Mouse (Mus musculus) neural tube, embryonic 13.5 days (tissue): ENCODE data around the gene Rexo4. TPM values are rescaled to one million over a fixed set of nuclear protein-coding genes. Genes with fewer than 3 reads are reported as not detected.

ENCODE experiments used
- ATAC-seq: fragments of 200-750 bp; cut with Nextera tagmentation; 2 replicates; pipeline ENCODE4 v1.8.0; 2017; ENCODE audit warnings: low read depth, mild to moderate bottlenecking, moderate TSS enrichment, moderate library complexity
- H3K27ac ChIP-seq: fragments of 300-500 bp; sonication (generic); replicated peaks from 2 replicates; pipeline ENCODE4 v1.5.1; 2015; ENCODE audit warnings: moderate library complexity, mild to moderate bottlenecking, inconsistent platforms
- H3K27me3 ChIP-seq: fragments of 300-500 bp; sonication (generic); 2 replicates; pipeline ENCODE4 v1.6.1; 2015; ENCODE audit warnings: mild to moderate bottlenecking, inconsistent platforms
- H3K36me3 ChIP-seq: fragments of 300-500 bp; sonication (generic); 2 replicates; pipeline ENCODE4 v1.6.1; 2015; ENCODE audit warnings: mild to moderate bottlenecking, inconsistent platforms
- H3K4me1 ChIP-seq: fragments of 300-500 bp; sonication (generic); replicated peaks from 2 replicates; pipeline ENCODE4 v1.6.1; 2015; ENCODE audit warnings: inconsistent platforms
- H3K4me2 ChIP-seq: fragments of 300-500 bp; sonication (generic); 2 replicates; pipeline ENCODE4 v1.6.1; 2015; ENCODE audit warnings: inconsistent platforms, mild to moderate bottlenecking, moderate library complexity
- H3K4me3 ChIP-seq: fragments of 300-500 bp; sonication (generic); 2 replicates; pipeline ENCODE4 v1.5.1; 2015; ENCODE audit warnings: mild to moderate bottlenecking, inconsistent platforms
- H3K9ac ChIP-seq: fragments of 300-500 bp; sonication (generic); 2 replicates; pipeline ENCODE4 v1.6.1; 2015; ENCODE audit warnings: moderate library complexity, mild to moderate bottlenecking, inconsistent platforms
- H3K9me3 ChIP-seq: fragments of 300-500 bp; sonication (generic); 2 replicates; pipeline ENCODE4 v1.6.1; 2016; ENCODE audit warnings: inconsistent platforms
- WGBS: fragments of 180-500 bp; shearing (Covaris S2); methylation state at CpG from one replicate; pipeline ENCODE4 v1.1.7; 2015; 5-methylcytosine and 5-hydroxymethylcytosine counted together
- polyA plus RNA-seq: library from polyadenylated mRNA; unstranded; fragments of >200 nt; fragmentation: Nextera tagmentation; extraction: Ambion mirVana; gene quantifications from 2 replicates; pipeline ENCODE4 v1.2.1, GENCODE M21; 2015

The Rexo4 gene
- polyA plus RNA-seq, 1 experiment from 2014 or later: 31.8 TPM

DNA sequence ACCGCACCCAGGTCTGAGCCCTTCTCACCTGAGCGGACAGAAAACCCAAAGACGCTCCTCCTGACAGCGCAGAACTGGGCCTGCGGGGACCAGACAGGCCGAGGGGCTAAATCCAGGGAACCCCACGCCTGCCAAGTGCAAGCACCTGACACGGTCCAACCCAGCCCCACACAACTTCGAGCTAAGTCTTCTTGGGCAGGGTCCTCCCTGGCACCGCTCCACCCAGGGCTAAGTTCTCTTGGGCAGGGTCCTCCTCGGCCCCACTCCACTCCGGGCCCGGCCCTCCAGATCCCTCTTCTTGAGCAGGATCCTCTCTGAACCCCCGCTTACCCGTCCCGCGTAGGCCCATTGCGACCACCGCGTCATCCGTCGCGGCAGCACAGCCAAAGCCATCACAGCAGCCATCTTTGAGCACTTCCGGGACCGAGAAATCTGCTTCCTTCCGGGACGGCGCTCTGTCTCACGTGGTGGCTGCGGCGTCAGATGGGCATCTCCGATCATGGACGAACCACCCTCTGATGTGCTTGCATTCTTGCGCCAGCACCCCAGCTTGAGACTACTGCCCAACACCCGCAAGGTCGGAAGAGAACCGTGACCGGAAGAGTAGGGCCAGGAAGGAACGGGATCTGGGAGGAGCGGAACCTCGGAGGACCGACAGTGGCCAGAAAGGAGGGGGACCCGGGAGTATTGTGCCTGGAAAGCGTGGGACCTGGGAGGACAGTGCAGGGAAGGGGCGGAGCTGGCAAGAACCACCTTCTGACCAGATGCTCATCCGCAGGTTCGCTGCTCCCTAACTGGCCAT is 48.1 kb downstream of the Rexo4 start, which contains the start of the genes Surf2 and Surf1:
Gene Surf2 (plus strand): TSS at position 441 of the 802 bp plus-strand sequence.
Gene Surf1 (minus strand): TSS at position 604 of the 802 bp plus-strand sequence.
- Histone ChIP-seq H3K4me2 (peak within 1 kb of the TSS; percentile 98), H3K4me1 (peaks cover 50% of the 10 kb centered on the region), H3K36me3 (peaks cover 67% of the 10 kb centered on the region), H3K4me3 (peak within 1 kb of the TSS; percentile 83), H3K9me3 (no peaks in the 10 kb centered on the region), H3K9ac (peak within 1 kb of the TSS; percentile 85), H3K27ac (peak within 1 kb of the TSS; percentile 80), H3K27me3 (no peaks in the 10 kb centered on the region)
- 1% methylated on average over 47 of the region's 47 CpGs for WGBS
- peak; percentile 78 for ATAC-seq

GRCm38 (mm10) chr2:26914148-26914941 is 49.8 kb downstream of the Rexo4 start:
- H3K9ac ChIP-seq: no peak overlapping the region
- H3K9me3 ChIP-seq: no peaks in the 10 kb centered on the region
- H3K4me1 ChIP-seq: peaks cover 56% of the 10 kb centered on the region
- no peak overlapping the region for H3K4me3 ChIP-seq
- H3K4me2 ChIP-seq: peak overlapping the region; percentile 98
- 55% methylated on average over 8 of the region's 8 CpGs for WGBS
- no peaks in the 10 kb centered on the region for H3K27me3 ChIP-seq
- no peak overlapping the region for H3K27ac ChIP-seq
- H3K36me3 ChIP-seq: peaks cover 49% of the 10 kb centered on the region
- ATAC-seq: no peak

DNA sequence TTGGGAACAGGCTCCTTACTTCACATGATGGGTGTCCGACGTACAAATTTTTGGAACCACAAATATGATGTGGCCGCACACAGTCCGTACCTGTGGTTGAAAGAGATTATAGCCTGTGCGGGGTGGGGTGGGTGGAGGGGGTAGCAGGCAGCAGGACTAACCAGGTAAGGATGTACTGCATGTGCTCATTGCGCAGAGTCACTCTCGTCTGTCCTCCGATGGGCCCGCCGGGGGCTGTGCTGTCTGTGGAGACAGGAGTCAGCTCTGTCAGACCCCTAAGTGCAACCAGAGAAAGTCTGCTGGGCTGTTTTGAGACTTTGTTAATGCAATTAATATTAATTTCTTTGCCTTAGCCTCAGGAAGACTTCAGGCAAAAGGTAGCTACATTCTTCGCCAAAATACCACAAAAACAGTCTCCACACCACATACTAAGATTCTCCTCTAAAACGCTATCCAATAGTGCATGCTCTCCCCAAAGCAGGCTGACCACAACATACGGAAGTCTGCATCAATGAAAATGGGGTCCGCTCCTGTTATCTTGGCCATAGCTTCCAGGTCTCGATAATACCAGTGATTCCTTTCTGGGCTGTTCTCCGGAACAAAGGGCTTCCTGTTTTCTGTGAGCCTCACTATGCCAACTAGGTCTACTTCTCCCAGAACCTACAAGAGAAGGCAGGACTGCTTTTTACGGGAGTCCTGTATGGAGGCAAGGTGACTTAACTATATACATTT is 50.6 kb downstream of the Rexo4 start:
- Histone ChIP-seq H3K9me3 (no peaks in the 10 kb centered on the region), H3K4me2 (no peak overlapping the region), H3K4me1 (peaks cover 64% of the 10 kb centered on the region), H3K27ac (no peak overlapping the region), H3K36me3 (peaks cover 43% of the 10 kb centered on the region), H3K4me3 (no peak overlapping the region), H3K27me3 (no peaks in the 10 kb centered on the region), H3K9ac (no peak overlapping the region)
- WGBS: 83% methylated on average over 17 of the region's 17 CpGs
- ATAC-seq: no peak

GRCm38 (mm10) chr2:26912253-26912770 is 51.9 kb downstream of the Rexo4 start:
- H3K4me1 ChIP-seq: peaks cover 64% of the 10 kb centered on the region
- WGBS: 74% methylated on average over 5 of the region's 5 CpGs
- ATAC-seq: no peak

GRCm38 (mm10) chr2:26910994-26911765 is 53.0 kb downstream of the Rexo4 start:
- peak overlapping the region; percentile 99 for H3K9ac ChIP-seq
- peak; percentile 57 for ATAC-seq
- H3K27ac ChIP-seq: peak overlapping the region; percentile 93
- H3K27me3 ChIP-seq: no peaks in the 10 kb centered on the region
- under 1% methylated on average over 37 of the region's 37 CpGs for WGBS
- peaks cover 61% of the 10 kb centered on the region for H3K4me1 ChIP-seq
- peak overlapping the region; percentile 96 for H3K4me3 ChIP-seq
- no peaks in the 10 kb centered on the region for H3K9me3 ChIP-seq
- peaks cover 59% of the 10 kb centered on the region for H3K36me3 ChIP-seq
- peak overlapping the region; percentile 100 for H3K4me2 ChIP-seq

More at GRCm38 (mm10) chr2:26912253-26912770, 51.9 kb downstream of the Rexo4 start:
- H3K27me3 ChIP-seq: no peaks in the 10 kb centered on the region
- peak overlapping the region; percentile 99 for H3K9ac ChIP-seq
- H3K4me2 ChIP-seq: peak overlapping the region; percentile 100
- H3K36me3 ChIP-seq: peaks cover 48% of the 10 kb centered on the region
- 0 out of 2 replicates have a peak overlapping the region, but pooled peaks have one; percentile 93 for H3K27ac ChIP-seq
- H3K9me3 ChIP-seq: no peaks in the 10 kb centered on the region
- H3K4me3 ChIP-seq: peak overlapping the region; percentile 96

DNA sequence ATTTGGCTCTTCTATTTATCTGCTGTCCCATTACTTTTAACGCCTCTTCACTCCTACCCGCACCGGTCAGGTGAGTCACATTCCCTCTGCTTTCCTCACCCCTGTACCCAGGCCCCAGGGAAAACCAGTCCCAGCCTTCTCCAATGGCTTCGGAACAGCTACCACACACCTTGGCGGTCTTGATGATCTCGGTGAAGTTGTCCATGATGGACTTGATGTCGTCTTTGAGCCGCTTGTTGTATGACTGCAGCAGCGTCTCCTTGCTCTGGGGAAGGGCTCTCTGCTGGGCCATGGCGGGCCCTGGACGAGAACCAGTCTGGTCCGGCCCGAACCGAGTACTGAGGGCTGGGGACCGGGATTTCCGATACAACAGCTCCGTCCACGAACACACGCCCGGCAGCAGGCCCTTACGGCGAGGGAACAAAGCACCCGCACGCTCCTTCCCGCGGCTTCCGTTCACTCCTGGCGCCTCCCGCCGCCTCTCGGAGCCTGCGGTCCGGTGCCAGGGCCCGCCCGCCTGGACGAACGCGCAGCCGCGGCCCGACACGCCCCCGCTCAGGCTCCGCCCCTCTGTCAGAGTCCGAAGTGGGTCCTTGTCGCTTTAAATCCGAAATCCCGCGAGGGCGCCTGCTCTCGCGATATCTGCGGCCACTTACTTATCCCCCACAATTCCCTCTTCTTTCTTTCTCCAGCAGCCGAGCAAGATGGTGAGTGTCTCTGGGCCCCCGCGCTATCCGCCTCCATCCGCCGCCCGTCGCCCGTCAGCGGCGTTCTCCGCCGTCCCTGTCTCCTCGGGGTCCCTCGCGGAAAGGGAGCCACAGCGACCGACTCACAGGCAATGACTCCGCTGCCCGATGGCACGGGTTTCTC is 53.8 kb downstream of the Rexo4 start, which contains the start of the genes Med22 and Rpl7a:
Gene Med22 (minus strand): TSS at position 554 of the 870 bp plus-strand sequence.
Gene Rpl7a (plus strand): TSS at position 641 of the 870 bp plus-strand sequence.
- Histone ChIP-seq H3K9ac (peak within 1 kb of the TSS; percentile 99), H3K36me3 (peaks cover 67% of the 10 kb centered on the region)

GRCm38 (mm10) chr2:26909387-26909784 is 54.8 kb downstream of the Rexo4 start:
- H3K9me3 ChIP-seq: no peaks in the 10 kb centered on the region
- no peaks in the 10 kb centered on the region for H3K27me3 ChIP-seq
- peak overlapping the region; percentile 90 for H3K9ac ChIP-seq
- H3K27ac ChIP-seq: peak overlapping the region; percentile 83; the same call in 1 of the 2 replicates
- H3K4me2 ChIP-seq: peak overlapping the region; percentile 89
- no peak for ATAC-seq
- H3K36me3 ChIP-seq: peaks cover 72% of the 10 kb centered on the region
- peaks cover 46% of the 10 kb centered on the region for H3K4me1 ChIP-seq
- H3K4me3 ChIP-seq: peak overlapping the region; percentile 96

More for the DNA sequence above, 53.8 kb downstream of the Rexo4 start, which contains the start of the genes Med22 and Rpl7a:
- H3K4me3 ChIP-seq: peak within 1 kb of the TSS; percentile 96
- WGBS: under 1% methylated on average over 69 of the region's 74 CpGs
- no peaks in the 10 kb centered on the region for H3K9me3 ChIP-seq
- peak within 1 kb of the TSS; percentile 100 for H3K4me2 ChIP-seq
- H3K27ac ChIP-seq: peak within 1 kb of the TSS; percentile 93
- H3K4me1 ChIP-seq: peaks cover 55% of the 10 kb centered on the region
- H3K27me3 ChIP-seq: no peaks in the 10 kb centered on the region
- ATAC-seq: peak; percentile 91

DNA sequence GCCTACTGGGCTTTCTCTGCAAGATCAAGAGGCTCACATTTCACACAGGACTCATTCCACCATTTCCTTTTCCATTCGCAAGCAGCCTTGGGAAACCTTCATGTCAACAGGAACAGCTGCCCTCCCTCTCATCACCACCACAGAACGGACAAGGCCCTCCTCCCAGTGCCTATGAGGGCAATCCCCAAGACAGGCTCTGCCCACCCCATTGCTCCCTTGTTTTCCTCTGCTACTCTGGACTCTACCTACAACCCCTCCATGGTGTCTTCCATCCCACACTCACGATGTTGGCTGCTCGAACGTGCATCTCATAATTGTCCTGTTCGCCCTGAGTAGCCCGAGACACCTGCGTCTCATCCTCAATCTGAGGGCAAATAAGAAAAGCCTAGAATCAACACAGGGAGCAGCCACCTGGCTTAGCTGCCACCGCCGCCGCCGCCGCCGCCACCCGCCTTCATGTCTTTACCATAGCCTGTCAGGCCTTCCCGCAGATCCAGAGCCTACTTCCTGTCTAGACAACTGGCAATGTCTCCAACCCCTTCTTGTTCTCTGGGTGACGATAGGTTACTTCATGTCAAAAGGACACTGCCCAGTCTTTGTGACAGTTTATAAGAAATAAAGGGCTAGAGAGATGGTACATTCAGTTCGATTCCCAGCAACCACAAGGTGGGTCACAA is 55.3 kb downstream of the Rexo4 start:
- H3K4me2 ChIP-seq: peak overlapping the region; percentile 89
- H3K4me1 ChIP-seq: peaks cover 49% of the 10 kb centered on the region
- no peak overlapping the region for H3K27ac ChIP-seq
- H3K4me3 ChIP-seq: peak overlapping the region; percentile 96
- H3K27me3 ChIP-seq: no peaks in the 10 kb centered on the region
- no peaks in the 10 kb centered on the region for H3K9me3 ChIP-seq
- no peak for ATAC-seq
- 87% methylated on average over 18 of the region's 18 CpGs for WGBS
- peaks cover 70% of the 10 kb centered on the region for H3K36me3 ChIP-seq
- peak overlapping the region; percentile 90 for H3K9ac ChIP-seq

- H3K4me3 ChIP-seq: no peak overlapping the region
- ATAC-seq: no peak
- H3K4me2 ChIP-seq: no peak overlapping the region
- no peaks in the 10 kb centered on the region for H3K27me3 ChIP-seq
- peaks cover 50% of the 10 kb centered on the region for H3K4me1 ChIP-seq
- H3K9me3 ChIP-seq: no peaks in the 10 kb centered on the region
- H3K27ac ChIP-seq: no peak overlapping the region
- H3K36me3 ChIP-seq: peaks cover 53% of the 10 kb centered on the region
- WGBS: 62% methylated on average over 4 of the region's 4 CpGs
- 0 out of 2 replicates have a peak overlapping the region, but pooled peaks have one; percentile 90 for H3K9ac ChIP-seq
Observed at GRCm38 (mm10) chr2:26907109-26907508, 57.1 kb downstream of the Rexo4 start.

DNA sequence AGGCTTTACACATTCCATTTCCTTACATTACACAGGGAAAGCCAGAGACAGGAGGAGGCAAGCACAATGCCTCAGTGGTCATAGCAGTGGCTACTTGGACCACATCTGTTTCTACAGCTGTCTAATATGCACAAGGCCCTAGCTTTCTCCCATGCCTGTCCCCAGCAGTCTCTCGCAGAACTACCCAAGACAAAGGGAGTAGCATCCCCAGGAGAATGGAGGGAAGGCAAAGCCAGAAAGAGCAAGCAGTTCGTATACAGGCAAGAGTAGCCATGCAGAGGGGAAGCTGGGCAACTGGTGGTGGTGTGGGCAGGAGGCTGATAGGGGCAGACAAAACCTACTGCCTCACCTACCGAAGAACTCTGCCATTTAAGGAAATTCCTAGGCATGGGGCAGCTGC is 57.8 kb downstream of the Rexo4 start:
- no peaks in the 10 kb centered on the region for H3K27me3 ChIP-seq
- no peak overlapping the region for H3K9ac ChIP-seq
- H3K4me1 ChIP-seq: peaks cover 50% of the 10 kb centered on the region
- no peak for ATAC-seq
- no peak overlapping the region for H3K4me2 ChIP-seq
- WGBS: 88% methylated on average over 3 of the region's 3 CpGs
- peaks cover 46% of the 10 kb centered on the region for H3K36me3 ChIP-seq
- H3K27ac ChIP-seq: no peak overlapping the region
- H3K9me3 ChIP-seq: no peaks in the 10 kb centered on the region
- no peak overlapping the region for H3K4me3 ChIP-seq
